Mouse (Mus musculus) c-Kit-positive CD71-positive TER-119-negative erythroid progenitor cells, embryonic 14.5 days (primary cell): Measurements from ENCODE around the gene Rab5if.
"Not testable (repeated sequence)": the region's sequence is repeated elsewhere in the genome, so short reads cannot be mapped to it uniquely, and the experiment has no call there.

ENCODE experiments used
- DNase-seq: peaks from one replicate; pipeline ENCODE4 v3.0.0-alpha.2; 2013; ENCODE audit warnings: low read depth

Rab5if gene

DNA sequence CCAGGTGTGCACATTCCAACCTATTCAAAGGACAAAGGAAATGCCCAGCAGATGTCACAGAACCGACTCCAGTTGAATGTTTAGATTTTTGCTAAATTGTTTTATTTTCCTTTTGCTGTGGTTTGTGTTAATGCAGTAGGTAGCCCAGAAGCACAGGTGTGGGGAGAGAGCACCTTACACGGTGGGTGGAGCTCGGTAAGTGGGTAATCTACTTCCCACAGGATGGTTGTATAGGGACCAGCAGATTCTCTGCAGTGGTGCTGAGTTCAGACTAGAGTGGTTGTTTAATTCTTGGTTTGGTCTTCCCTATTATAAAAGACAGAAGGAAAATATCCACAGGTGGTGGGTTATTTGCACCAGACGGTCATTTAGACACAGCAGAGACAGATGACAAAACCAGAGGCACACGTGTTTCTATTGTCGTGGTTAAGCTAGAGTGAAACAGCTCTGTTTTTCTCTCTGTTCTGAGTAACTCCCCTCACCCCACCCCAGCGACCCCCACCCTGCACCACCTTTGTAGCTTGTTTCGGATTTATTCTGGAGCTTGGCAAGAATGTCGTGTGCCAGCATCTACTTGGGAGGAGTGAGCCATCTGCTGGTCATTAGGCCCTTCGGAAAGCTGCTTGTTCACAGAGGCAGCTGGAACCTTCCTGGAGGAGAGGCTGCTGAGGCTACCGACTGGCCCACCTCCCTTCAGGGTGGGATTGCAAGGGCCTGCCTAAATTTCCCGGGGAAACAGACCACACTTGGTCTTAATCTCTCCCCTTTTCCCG is 8.7 kb upstream of the Rab5if start:
- DNase-seq, result not testable (repeated sequence)

- DNase-seq, result no peak
These were observed 6.6 kb upstream of the Rab5if start for GRCm38 (mm10) chr2:156856311-156856710.

- DNase-seq, result no peak
These were observed 5.5 kb upstream of the Rab5if start for GRCm38 (mm10) chr2:156857385-156857791.

- DNase-seq, result no peak
These were observed 5.1 kb upstream of the Rab5if start, which contains the start of gene 4930518I15Rik for GRCm38 (mm10) chr2:156857835-156858234. Gene 4930518I15Rik, minus strand, starts transcription at chr2:156857946.

DNA sequence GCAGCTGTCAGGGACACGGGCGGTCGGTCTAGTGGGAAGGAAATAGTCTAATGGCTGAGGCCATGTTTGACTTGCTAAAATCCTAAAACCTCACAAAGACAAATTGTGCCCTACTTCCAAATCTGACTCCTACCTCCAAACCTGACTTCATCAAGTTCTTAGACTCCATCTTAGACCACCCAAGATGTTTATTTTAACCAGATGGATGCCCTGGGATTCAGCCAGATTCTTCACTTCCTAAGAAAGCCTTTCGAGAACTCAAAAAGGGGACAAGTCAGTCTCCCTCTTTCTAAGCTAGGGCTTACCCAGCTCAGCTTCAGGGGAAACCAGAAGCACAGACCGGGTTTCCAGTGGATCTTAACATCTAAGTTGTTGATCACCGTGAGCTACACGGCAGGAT is 4.3 kb upstream of the Rab5if start:
- DNase-seq, result no peak

DNA sequence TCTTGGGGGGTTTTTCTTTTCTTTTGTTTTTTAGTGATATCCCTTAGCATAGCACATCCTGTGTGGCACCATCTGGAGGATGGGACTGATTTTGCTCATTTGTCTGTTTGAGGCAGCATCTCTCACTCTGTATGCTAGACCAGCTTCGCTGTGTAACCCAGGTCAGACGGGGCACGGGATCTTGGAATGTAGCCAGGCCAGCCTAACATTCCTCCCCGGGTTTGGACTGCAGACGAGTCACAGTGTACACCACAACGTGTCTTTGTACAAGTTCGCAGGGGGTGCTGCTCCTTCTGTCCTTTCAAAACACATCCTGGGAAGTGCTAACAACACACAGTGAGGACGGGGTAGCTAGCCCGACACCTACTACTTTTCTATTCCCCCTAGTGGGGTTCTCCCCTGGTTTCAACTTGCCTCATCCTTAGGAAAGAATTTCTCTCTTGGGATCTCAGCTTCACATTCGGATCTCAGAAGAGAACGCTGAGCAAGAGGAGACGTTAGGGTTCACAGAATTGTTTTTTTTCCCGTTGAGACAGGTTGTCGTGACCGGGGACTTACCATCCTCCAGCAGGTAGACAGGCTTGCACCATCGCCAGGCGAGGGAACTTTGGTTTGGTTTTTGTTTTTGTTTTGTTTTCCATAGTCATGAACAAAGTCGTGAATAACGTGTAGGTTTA is 749 bp upstream of the Rab5if start:
- DNase-seq, result no peak

- no peak for DNase-seq
These were observed 696 bp downstream of the Rab5if start for GRCm38 (mm10) chr2:156863487-156864160.

- DNase-seq, result no peak
These were observed 1.6 kb downstream of the Rab5if start for GRCm38 (mm10) chr2:156864481-156864880.

DNA sequence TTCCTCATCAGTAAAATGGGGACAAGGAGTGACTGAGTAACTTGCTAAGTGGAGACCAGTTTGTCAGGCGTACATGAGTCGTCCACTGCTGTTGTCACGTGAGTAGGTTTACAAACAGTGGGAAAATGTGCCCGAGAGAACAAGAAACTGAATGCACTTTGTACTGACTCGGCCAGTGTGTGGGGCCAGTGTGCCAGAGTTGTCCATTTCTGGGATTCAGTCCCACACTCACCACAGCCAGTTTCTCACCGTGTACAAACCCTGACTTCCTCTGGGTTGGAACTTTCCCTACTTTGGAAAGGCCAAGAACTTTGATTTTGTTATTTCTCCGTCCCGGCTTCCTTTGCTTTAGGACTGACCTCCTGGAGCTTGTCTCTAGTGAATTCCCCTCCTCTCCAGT is 6.1 kb downstream of the Rab5if start:
- DNase-seq, result no peak

GRCm38 (mm10) chr2:156869554-156869953 is 6.6 kb downstream of the Rab5if start:
- no peak for DNase-seq

- peak; percentile 56 for DNase-seq
These were observed 7.6 kb downstream of the Rab5if start for GRCm38 (mm10) chr2:156870519-156870918.

- DNase-seq, result peak; percentile 75
These were observed 10.7 kb downstream of the Rab5if start for GRCm38 (mm10) chr2:156873629-156874028.

DNA sequence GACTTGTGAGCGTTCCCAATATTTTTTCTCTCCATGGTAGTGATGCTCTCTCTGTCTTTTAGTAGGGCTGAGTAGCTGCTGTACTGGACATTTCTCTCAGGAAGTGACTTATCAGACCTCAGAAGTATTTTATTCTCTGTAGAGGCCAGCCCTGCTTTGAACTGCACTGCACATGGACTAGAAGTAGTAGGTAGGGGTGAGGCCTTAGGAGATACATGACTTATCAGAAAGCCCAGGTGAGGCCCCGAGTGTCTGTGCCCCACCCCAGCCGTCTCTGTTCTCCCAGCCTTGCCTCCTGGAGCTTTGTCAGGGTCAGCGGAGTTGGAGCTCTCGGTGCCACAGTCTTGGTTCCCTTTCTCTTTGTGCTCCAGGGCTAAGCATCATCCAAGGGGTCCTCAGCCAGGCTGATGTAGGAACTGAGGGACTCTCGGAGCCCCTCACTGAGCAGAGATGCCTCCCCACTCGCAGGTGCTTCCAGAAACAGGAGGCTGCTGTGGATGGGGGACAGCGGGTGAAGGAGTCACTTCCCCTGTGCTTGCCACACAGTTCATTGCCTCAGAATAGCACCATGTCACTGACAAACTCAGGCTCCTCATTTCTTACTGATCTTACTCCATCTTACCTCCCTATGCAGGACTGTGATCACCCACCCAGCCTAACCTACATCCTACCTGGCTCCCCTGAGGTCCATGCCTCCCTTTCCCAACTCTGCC is 11.3 kb downstream of the Rab5if start:
- DNase-seq, result no peak

DNA sequence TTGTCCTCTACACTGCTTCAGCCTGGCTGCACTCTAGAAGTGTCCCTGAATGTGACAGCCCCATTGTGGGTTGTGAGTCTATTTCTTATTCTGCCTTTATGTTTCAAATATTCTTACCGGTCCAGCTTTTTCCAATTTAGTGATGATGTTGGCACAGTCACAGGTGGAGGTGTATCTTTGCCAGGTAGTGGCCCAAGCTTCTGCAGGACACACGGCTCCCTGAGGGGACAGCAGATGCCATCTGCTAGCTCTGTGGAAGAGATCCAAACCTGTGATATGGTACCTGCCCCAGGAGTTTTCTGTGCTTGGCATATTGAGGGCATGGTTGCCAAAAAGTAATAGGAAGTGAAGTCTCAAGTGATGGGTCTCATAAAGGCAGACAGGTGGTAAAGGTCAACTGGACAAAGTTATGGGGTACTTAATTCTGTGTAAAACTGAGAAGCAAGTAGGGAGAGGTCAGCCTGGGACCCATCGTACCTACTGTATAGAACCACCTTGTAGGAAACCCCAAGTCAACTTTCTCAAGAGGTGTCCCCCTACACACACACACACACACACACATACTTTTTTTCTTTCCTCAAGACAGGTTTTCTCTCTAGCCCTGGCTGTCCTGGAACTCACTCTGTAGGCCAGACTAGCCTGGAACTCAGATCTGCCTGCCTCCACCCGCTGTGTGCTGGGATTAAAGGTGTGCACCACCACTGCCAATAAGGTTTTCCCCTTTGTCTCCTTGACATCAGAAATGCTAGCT is 12.0 kb downstream of the Rab5if start:
- DNase-seq, result no peak

- no peak for DNase-seq
These were observed 14.8 kb downstream of the Rab5if start for GRCm38 (mm10) chr2:156877726-156878125.

DNA sequence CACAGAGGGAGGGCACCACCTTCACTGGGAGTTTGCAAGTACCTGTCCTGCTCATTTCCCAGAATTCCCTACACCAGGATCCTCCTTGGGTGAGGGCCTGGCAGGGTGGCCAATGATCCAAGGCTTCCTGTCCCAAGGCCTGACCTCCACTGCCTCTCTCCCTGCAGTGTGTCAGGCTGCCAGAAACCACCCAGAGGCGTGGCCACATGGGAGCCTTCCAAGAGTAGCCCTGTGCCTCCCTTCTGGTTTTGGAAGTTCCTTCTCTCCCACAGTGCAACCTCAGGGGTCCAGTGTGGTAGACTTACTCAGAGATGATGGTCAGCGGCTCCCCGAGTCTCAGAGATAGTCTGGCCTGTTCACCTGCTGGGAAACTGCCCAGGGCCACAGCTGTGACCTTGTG is 16.6 kb downstream of the Rab5if start:
- DNase-seq, result no peak

GRCm38 (mm10) chr2:156882431-156883001 is 19.6 kb downstream of the Rab5if start:
- DNase-seq, result no peak

- DNase-seq, result no peak
These were observed 21.7 kb downstream of the Rab5if start for GRCm38 (mm10) chr2:156884396-156885211.

- DNase-seq, result not testable (repeated sequence)
These were observed 22.7 kb downstream of the Rab5if start for GRCm38 (mm10) chr2:156885666-156886065.

DNA sequence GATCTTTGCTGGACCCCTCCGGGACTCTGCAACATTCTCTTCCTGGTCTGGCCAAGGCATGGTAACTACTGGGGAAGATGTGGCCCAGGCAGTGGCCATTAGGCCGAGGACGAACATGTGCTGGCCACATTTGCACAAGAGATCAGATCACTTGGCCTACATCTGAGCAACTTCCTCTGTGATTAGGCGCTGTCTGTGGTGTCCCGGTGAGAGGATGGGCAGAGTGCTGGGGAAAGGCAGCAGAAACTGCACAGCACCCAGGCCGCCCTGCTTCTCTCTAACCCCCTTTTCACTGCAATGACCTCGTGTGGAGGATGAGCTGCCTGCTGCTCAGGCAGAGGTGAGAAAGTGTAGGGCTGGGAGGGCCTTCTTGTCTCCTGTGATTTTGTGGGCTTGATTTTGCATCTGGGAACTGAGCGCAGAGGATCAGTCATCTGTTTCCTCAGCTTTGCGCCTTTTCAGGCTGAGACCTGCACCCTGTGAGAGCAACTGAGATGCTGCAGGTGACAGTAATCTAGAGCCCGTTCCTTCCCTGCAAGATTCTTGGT is 23.2 kb downstream of the Rab5if start:
- no peak for DNase-seq
